Mouse (Mus musculus) embryonic facial prominence, embryonic 14.5 days (tissue): ENCODE results near the gene Bcl2l12. TPM values are rescaled to one million over a fixed set of nuclear protein-coding genes. Genes with fewer than 3 reads are reported as not detected.

ENCODE experiments used
- ATAC-seq: fragments of 200-750 bp; cut with Nextera tagmentation; 2 replicates; pipeline ENCODE4 v1.8.0; 2017; ENCODE audit warnings: low read depth, moderate number of reproducible peaks, moderate TSS enrichment
- DNase-seq: peaks from one replicate; pipeline ENCODE4 v3.0.0-alpha.2; 2015; ENCODE audit warnings: low spot score
- H3K27ac ChIP-seq: fragments of 300-500 bp; sonication (generic); replicated peaks from 2 replicates; pipeline ENCODE4 v1.5.1; 2014; ENCODE audit warnings: low read depth, mild to moderate bottlenecking, low read length, moderate library complexity
- H3K27me3 ChIP-seq: fragments of 300-500 bp; sonication (generic); replicated peaks from 2 replicates; pipeline ENCODE4 v1.6.1; 2014; ENCODE audit warnings: low read length; ENCODE audit not compliant: control insufficient read depth, insufficient read depth
- H3K36me3 ChIP-seq: fragments of 300-500 bp; sonication (generic); 2 replicates; pipeline ENCODE4 v1.6.1; 2014; ENCODE audit warnings: low read length, mixed read lengths; ENCODE audit not compliant: control insufficient read depth, insufficient read depth
- H3K4me1 ChIP-seq: fragments of 300-500 bp; sonication (generic); 2 replicates; pipeline ENCODE4 v1.6.1; 2014; ENCODE audit warnings: antibody characterized with exemption, low read length; ENCODE audit not compliant: control insufficient read depth, insufficient read depth
- H3K4me2 ChIP-seq: fragments of 300-500 bp; sonication (generic); 2 replicates; pipeline ENCODE4 v1.6.1; 2014; ENCODE audit warnings: low read depth, mild to moderate bottlenecking, low read length, moderate library complexity, mixed read lengths
- H3K4me3 ChIP-seq: fragments of 300-500 bp; sonication (generic); 2 replicates; pipeline ENCODE4 v1.5.1; 2014; ENCODE audit warnings: low read depth, mild to moderate bottlenecking, low read length
- H3K9ac ChIP-seq: fragments of 300-500 bp; sonication (generic); 2 replicates; pipeline ENCODE4 v1.6.1; 2014; ENCODE audit warnings: low read depth, mild to moderate bottlenecking, low read length, moderate library complexity, mixed read lengths
- H3K9me3 ChIP-seq: fragments of 300-500 bp; sonication (generic); 2 replicates; pipeline ENCODE4 v1.6.1; 2016; ENCODE audit warnings: low read length; ENCODE audit not compliant: control insufficient read depth
- WGBS: fragments of 180-500 bp; shearing (Covaris S2); extraction: QIAGEN DNeasy Blood & Tissue Kit; methylation state at CpG from one replicate; pipeline ENCODE4 v1.1.7; 2014; 5-methylcytosine and 5-hydroxymethylcytosine counted together
- polyA plus RNA-seq: library from polyadenylated mRNA; unstranded; fragments of >200 nt; fragmentation: Nextera tagmentation; extraction: Ambion mirVana; gene quantifications from 2 replicates; pipeline ENCODE4 v1.2.1, GENCODE M21; 2014

Bcl2l12 gene
- polyA plus RNA-seq, 1 experiment from 2014 or later, result 43.2 TPM

- ATAC-seq (no peak), DNase-seq (no peak)
- Histone ChIP-seq H3K27ac (no peak overlapping the region), H3K9me3 (no peaks in the 10 kb centered on the region), H3K36me3 (peaks cover 100% of the 10 kb centered on the region), H3K27me3 (no peaks in the 10 kb centered on the region), H3K4me2 (no peak overlapping the region), H3K4me3 (no peak overlapping the region), H3K9ac (no peak overlapping the region), H3K4me1 (no peaks in the 10 kb centered on the region)
- 83% methylated on average over 3 of the region's 3 CpGs for WGBS
These were observed 37.1 kb upstream of the Bcl2l12 start for GRCm38 (mm10) chr7:45035631-45036030.

GRCm38 (mm10) chr7:45033722-45034359 lies 35.3 kb upstream of the Bcl2l12 start:
- WGBS, result 95% methylated on average over 19 of the region's 19 CpGs
- ATAC-seq (no peak), DNase-seq (no peak)
- Histone ChIP-seq H3K4me2 (no peak overlapping the region), H3K9me3 (no peaks in the 10 kb centered on the region), H3K9ac (no peak overlapping the region), H3K27ac (no peak overlapping the region), H3K36me3 (peaks cover 99% of the 10 kb centered on the region), H3K27me3 (no peaks in the 10 kb centered on the region), H3K4me1 (no peaks in the 10 kb centered on the region), H3K4me3 (no peak overlapping the region)

GRCm38 (mm10) chr7:45030857-45031256 lies 32.3 kb upstream of the Bcl2l12 start:
- Histone ChIP-seq H3K27me3 (no peaks in the 10 kb centered on the region), H3K4me1 (no peaks in the 10 kb centered on the region), H3K4me2 (no peak overlapping the region), H3K9ac (no peak overlapping the region), H3K36me3 (peaks cover 91% of the 10 kb centered on the region), H3K27ac (no peak overlapping the region), H3K9me3 (no peaks in the 10 kb centered on the region), H3K4me3 (no peak overlapping the region)
- 94% methylated on average over 8 of the region's 8 CpGs for WGBS
- ATAC-seq (no peak), DNase-seq (no peak)

GRCm38 (mm10) chr7:45029995-45030394 lies 31.5 kb upstream of the Bcl2l12 start:
- Histone ChIP-seq H3K36me3 (peaks cover 82% of the 10 kb centered on the region), H3K27ac (no peak overlapping the region), H3K27me3 (no peaks in the 10 kb centered on the region), H3K9ac (no peak overlapping the region), H3K4me1 (no peaks in the 10 kb centered on the region), H3K4me3 (no peak overlapping the region), H3K4me2 (no peak overlapping the region), H3K9me3 (no peaks in the 10 kb centered on the region)
- WGBS, result 92% methylated on average over 6 of the region's 6 CpGs
- no peak for ATAC-seq
- no peak for DNase-seq

GRCm38 (mm10) chr7:45028351-45028750 lies 29.8 kb upstream of the Bcl2l12 start:
- Histone ChIP-seq H3K4me2 (no peak overlapping the region), H3K4me1 (no peaks in the 10 kb centered on the region), H3K9ac (no peak overlapping the region), H3K9me3 (no peaks in the 10 kb centered on the region), H3K27me3 (no peaks in the 10 kb centered on the region), H3K27ac (no peak overlapping the region), H3K4me3 (no peak overlapping the region), H3K36me3 (peaks cover 66% of the 10 kb centered on the region)
- 83% methylated on average over 9 of the region's 11 CpGs for WGBS
- DNase-seq, result no peak
- ATAC-seq, result no peak

- DNase-seq, result no peak
- no peaks in the 10 kb centered on the region for H3K9me3 ChIP-seq
- peaks cover 60% of the 10 kb centered on the region for H3K36me3 ChIP-seq
- no peaks in the 10 kb centered on the region for H3K4me1 ChIP-seq
- H3K9ac ChIP-seq, result no peak overlapping the region
- 91% methylated on average over 9 of the region's 9 CpGs for WGBS
- H3K27me3 ChIP-seq, result no peaks in the 10 kb centered on the region
- no peak overlapping the region for H3K27ac ChIP-seq
- no peak for ATAC-seq
- no peak overlapping the region for H3K4me3 ChIP-seq
- no peak overlapping the region for H3K4me2 ChIP-seq
These were observed 29.2 kb upstream of the Bcl2l12 start for GRCm38 (mm10) chr7:45027761-45028160.

GRCm38 (mm10) chr7:45026256-45026655 lies 27.7 kb upstream of the Bcl2l12 start:
- ATAC-seq, result no peak
- Histone ChIP-seq H3K4me3 (no peak overlapping the region), H3K27ac (no peak overlapping the region), H3K36me3 (peaks cover 46% of the 10 kb centered on the region), H3K9ac (no peak overlapping the region), H3K9me3 (no peaks in the 10 kb centered on the region), H3K27me3 (no peaks in the 10 kb centered on the region), H3K4me1 (no peaks in the 10 kb centered on the region), H3K4me2 (no peak overlapping the region)
- DNase-seq, result peak; percentile 34
- 57% methylated on average over 2 of the region's 2 CpGs for WGBS

GRCm38 (mm10) chr7:45025601-45026220 lies 27.2 kb upstream of the Bcl2l12 start:
- no peak overlapping the region for H3K9ac ChIP-seq
- peaks cover 40% of the 10 kb centered on the region for H3K36me3 ChIP-seq
- H3K4me3 ChIP-seq, result no peak overlapping the region
- no peak overlapping the region for H3K4me2 ChIP-seq
- no peaks in the 10 kb centered on the region for H3K27me3 ChIP-seq
- H3K4me1 ChIP-seq, result no peaks in the 10 kb centered on the region
- 71% methylated on average over 8 of the region's 8 CpGs for WGBS
- 0 out of 2 replicates have a peak overlapping the region, but pooled peaks have one; percentile 2 for H3K27ac ChIP-seq
- DNase-seq, result no peak
- no peaks in the 10 kb centered on the region for H3K9me3 ChIP-seq
- ATAC-seq, result no peak
